Comparison of ENCODE assay signal across 9 mouse cellular contexts in genomic region chr17:26892635-26893375, GRCm38 (mm10). TPM values are rescaled to one million over a fixed set of nuclear protein-coding genes. Genes with fewer than 3 reads are reported as not detected.
A peak's percentile ranks its signal among the peaks of the same experiment; 100 is the strongest.
DNase-seq lines count a peak whose midpoint lies in the region; ATAC-seq and TF ChIP-seq lines count a peak whose summit lies in the region.
"Had no signal": no experiment of that assay in that cellular context is flagged by ENCODE, and none has a peak within 500 bp of the region (broad histone marks: within the 10 kb centered on the region; RNA-seq: fewer than 3 reads in every experiment).

No protein-coding gene starts in this region.

- no peak overlapping the region for H3K4me3 ChIP-seq in kidney, adult 2 months (ENCODE audit: insufficient read depth, low read depth, low read length)
- peak overlapping the region; percentile 6; the same call in 1 of the 2 replicates for H3K4me3 ChIP-seq in embryonic facial prominence, embryonic 10.5 days
- H3K4me3 ChIP-seq in limb, embryonic 13.5 days = no peak overlapping the region
- H3K4me3 ChIP-seq: liver, embryonic 13.5 days had no signal

- H3K4me2 ChIP-seq in limb, embryonic 13.5 days (replicated peaks) = peak overlapping the region; percentile 34
- H3K4me2 ChIP-seq: liver, embryonic 13.5 days had no signal

- H3K27me3 ChIP-seq in kidney, adult 2 months (replicated peaks; ENCODE audit: control insufficient read depth, insufficient read depth, low read length) = no peaks in the 10 kb centered on the region
- peaks cover 17% of the 10 kb centered on the region for H3K27me3 ChIP-seq in embryonic facial prominence, embryonic 10.5 days (replicated peaks; ENCODE audit: low read depth, poor library complexity, severe bottlenecking)
- H3K27me3 ChIP-seq in limb, embryonic 13.5 days = peaks cover 11% of the 10 kb centered on the region

- H3K9ac ChIP-seq in limb, embryonic 13.5 days = peak overlapping the region; percentile 13; the same call in 1 of the 2 replicates
- H3K9ac ChIP-seq: liver, embryonic 13.5 days had no signal

- no peak for TF ChIP-seq POLR2A in kidney, adult 2 months (IDR thresholded peaks at IDR 0.05; ENCODE audit: low read depth, low read length)

- 43% methylated on average over 16 of the region's 16 CpGs for WGBS in kidney, adult 2 months
- 56% methylated on average over 16 of the region's 16 CpGs for whole genome bisulfite sequencing in embryonic facial prominence, embryonic 10.5 days
- 50% methylated on average over 16 of the region's 16 CpGs for WGBS in limb, embryonic 13.5 days

- H3K4me1 ChIP-seq in kidney, adult 2 months (ENCODE audit: control insufficient read depth, insufficient read depth, low read length) = no peaks in the 10 kb centered on the region
- H3K4me1 ChIP-seq in embryonic facial prominence, embryonic 10.5 days = peaks cover 34% of the 10 kb centered on the region
- peaks cover 24% of the 10 kb centered on the region for H3K4me1 ChIP-seq in limb, embryonic 13.5 days

- intact Hi-C loops in heart, postnatal 25 days (cut with DNase I) = no loop called here

- DNase-seq in kidney, adult 2 months = peak; percentile 38
- DNase-seq in kidney, adult 11 months = no peak
- DNase-seq in embryonic facial prominence, embryonic 10.5 days (ENCODE audit: low spot score) = no peak
- peak; percentile 19 for DNase-seq in heart, postnatal 25 days (ENCODE audit: low spot score)
- DNase-seq in right cerebral cortex, postnatal 36 days (ENCODE audit: low spot score in 2 of 2) = no peak
- DNase-seq in spleen, postnatal 4 days (ENCODE audit: low spot score in 2 of 2) = no peak
- DNase-seq in cerebellum, adult 11-12 months = no peak
- DNase-seq: liver, embryonic 13.5 days had no signal

- no peaks in the 10 kb centered on the region for H3K9me3 ChIP-seq in embryonic facial prominence, embryonic 10.5 days
- no peaks in the 10 kb centered on the region for H3K9me3 ChIP-seq in limb, embryonic 13.5 days
- H3K9me3 ChIP-seq: liver, embryonic 13.5 days had no signal

- no peak for ATAC-seq in limb, embryonic 13.5 days (ENCODE audit: low FRiP score, low read depth)

- no peak for TF ChIP-seq CTCF in kidney, adult 2 months (conservative IDR thresholded peaks at IDR 0.05; ENCODE audit: insufficient read depth, insufficient read length, low read depth, low read length)

- H3K27ac ChIP-seq in kidney, adult 2 months (ENCODE audit: insufficient read depth, low read depth, low read length) = no peak overlapping the region
- peak overlapping the region; percentile 7; the same call in 1 of the 2 replicates for H3K27ac ChIP-seq in embryonic facial prominence, embryonic 10.5 days (replicated peaks)
- H3K27ac ChIP-seq in limb, embryonic 13.5 days = peak overlapping the region; percentile 28; the same call in 1 of the 2 replicates
- H3K27ac ChIP-seq: liver, embryonic 13.5 days had no signal

- no peaks in the 10 kb centered on the region for H3K36me3 ChIP-seq in kidney, adult 2 months (ENCODE audit: control insufficient read depth, insufficient read depth, low read length)
- H3K36me3 ChIP-seq in embryonic facial prominence, embryonic 10.5 days (replicated peaks) = no peaks in the 10 kb centered on the region
- no peaks in the 10 kb centered on the region for H3K36me3 ChIP-seq in limb, embryonic 13.5 days
- H3K36me3 ChIP-seq: liver, embryonic 13.5 days had no signal

RNA-seq across cellular contexts. Expression of gene Kifc5b, which starts 24.1 kb away (rescaled TPM):
- 1.3 and 1.5 TPM in 2 replicates for polyA plus RNA-seq in kidney, adult 2 months (2012; rRNA removed)
- polyA plus RNA-seq in embryonic facial prominence, embryonic 10.5 days (2016; fragmentation: Nextera tagmentation; extraction: Ambion mirVana) = 11.6 and 12.1 TPM in 2 replicates
- total RNA-seq in heart, postnatal 25 days (2021) = under 1 TPM; 0.44 to 0.48 TPM
- 9.0 and 9.6 TPM in 2 replicates for polyA plus RNA-seq in limb, embryonic 13.5 days (2015; fragmentation: Nextera tagmentation; extraction: Ambion mirVana)

RNA-seq across cellular contexts. Expression of gene Phf1, which starts 40.0 kb away (rescaled TPM):
- 41.2 and 52.0 TPM in 2 replicates for polyA plus RNA-seq in kidney, adult 2 months (2012; rRNA removed)
- polyA plus RNA-seq in embryonic facial prominence, embryonic 10.5 days (2016; fragmentation: Nextera tagmentation; extraction: Ambion mirVana) = 3.8 and 4.7 TPM in 2 replicates
- total RNA-seq in heart, postnatal 25 days (2021) = 10 to 100 TPM; 10.8 to 12.3 TPM
- 15.0 and 15.6 TPM in 2 replicates for polyA plus RNA-seq in limb, embryonic 13.5 days (2015; fragmentation: Nextera tagmentation; extraction: Ambion mirVana)

RNA-seq across cellular contexts. Expression of gene Cuta, which starts 46.6 kb away (rescaled TPM):
- 145 and 183 TPM in 2 replicates for polyA plus RNA-seq in kidney, adult 2 months (2012; rRNA removed)
- 176 and 182 TPM in 2 replicates for polyA plus RNA-seq in embryonic facial prominence, embryonic 10.5 days (2016; fragmentation: Nextera tagmentation; extraction: Ambion mirVana)
- 10 to 100 TPM; 91.4 to 92.5 TPM for total RNA-seq in heart, postnatal 25 days (2021)
- polyA plus RNA-seq in limb, embryonic 13.5 days (2015; fragmentation: Nextera tagmentation; extraction: Ambion mirVana) = 170 and 176 TPM in 2 replicates

RNA-seq across cellular contexts. Expression of gene Nkx2-5, which starts 48.0 kb away (rescaled TPM):
- 0.05 TPM in 1 of 2 replicates, not detected in the other for polyA plus RNA-seq in kidney, adult 2 months (2012; rRNA removed)
- polyA plus RNA-seq in embryonic facial prominence, embryonic 10.5 days (2016; fragmentation: Nextera tagmentation; extraction: Ambion mirVana) = 0.48 and 0.75 TPM in 2 replicates
- 10 to 100 TPM; 79.5 to 91.8 TPM for total RNA-seq in heart, postnatal 25 days (2021)
- polyA plus RNA-seq in limb, embryonic 13.5 days (2015; fragmentation: Nextera tagmentation; extraction: Ambion mirVana) = not detected in 2 replicates
- polyA plus RNA-seq: liver, embryonic 13.5 days had no signal

RNA-seq across cellular contexts. Expression of gene Syngap1, which starts 48.2 kb away (rescaled TPM):
- 14.8 and 16.8 TPM in 2 replicates for polyA plus RNA-seq in kidney, adult 2 months (2012; rRNA removed)
- 1.4 and 1.6 TPM in 2 replicates for polyA plus RNA-seq in embryonic facial prominence, embryonic 10.5 days (2016; fragmentation: Nextera tagmentation; extraction: Ambion mirVana)
- 1 to 10 TPM; 5.3 to 5.5 TPM for total RNA-seq in heart, postnatal 25 days (2021)
- polyA plus RNA-seq in limb, embryonic 13.5 days (2015; fragmentation: Nextera tagmentation; extraction: Ambion mirVana) = 3.6 and 4.4 TPM in 2 replicates

Comparison
In these comparisons a context has a peak if more than half of its experiments do, and no peak if none do; other contexts are left out.
1. DNase-seq: peak in kidney, adult 2 months (single experiment) and heart, postnatal 25 days (single experiment); none in kidney, adult 11 months (single experiment), embryonic facial prominence, embryonic 10.5 days (single experiment), right cerebral cortex, postnatal 36 days (0 of 2), spleen, postnatal 4 days (0 of 2) and cerebellum, adult 11-12 months (single experiment).